Mouse (Mus musculus) testis, postnatal 14 days (tissue): ENCODE data around the gene Glis3.

Experiments
- DNase-seq: peaks from one replicate; pipeline ENCODE4 v3.0.0; 2021; ENCODE audit warnings: low spot score

The Glis3 gene

GRCm38 (mm10) chr19:28238073-28238472 lies 441.8 kb downstream of the Glis3 start:
- DNase-seq = no peak

- no peak for DNase-seq
Measured at GRCm38 (mm10) chr19:28237621-28238020, 442.3 kb downstream of the Glis3 start.

- DNase-seq = no peak
Measured at GRCm38 (mm10) chr19:28235571-28235970, 444.3 kb downstream of the Glis3 start.

- no peak for DNase-seq
Measured at GRCm38 (mm10) chr19:28235096-28235495, 444.8 kb downstream of the Glis3 start.

- DNase-seq = no peak
Measured at GRCm38 (mm10) chr19:28234676-28235075, 445.2 kb downstream of the Glis3 start.

GRCm38 (mm10) chr19:28231511-28231910 lies 448.4 kb downstream of the Glis3 start:
- no peak for DNase-seq

- no peak for DNase-seq
Measured at GRCm38 (mm10) chr19:28227526-28227925, 452.4 kb downstream of the Glis3 start.

GRCm38 (mm10) chr19:28225651-28226050 lies 454.2 kb downstream of the Glis3 start:
- no peak for DNase-seq

GRCm38 (mm10) chr19:28211630-28212029 lies 468.2 kb downstream of the Glis3 start:
- DNase-seq = no peak
